Mouse (Mus musculus) lung, embryonic 15.5 days (tissue): ENCODE data around the gene Thbs4. TPM values are rescaled to one million over a fixed set of nuclear protein-coding genes. Genes with fewer than 3 reads are reported as not detected.
A peak's percentile ranks its signal among the peaks of the same experiment; 100 is the strongest.

Experiments
- ATAC-seq: fragments of 200-750 bp; cut with Nextera tagmentation; 2 replicates; pipeline ENCODE4 v1.8.0; 2017; ENCODE audit warnings: moderate number of reproducible peaks, borderline replicate concordance; ENCODE audit not compliant: low FRiP score, low TSS enrichment; ENCODE audit errors: extremely low read depth
- H3K27ac ChIP-seq: fragments of 300-500 bp; sonication (generic); 2 replicates; pipeline ENCODE4 v1.5.1; 2015; ENCODE audit warnings: moderate library complexity, mild to moderate bottlenecking, inconsistent platforms
- H3K27me3 ChIP-seq: fragments of 300-500 bp; sonication (generic); 2 replicates; pipeline ENCODE4 v1.6.1; 2015; ENCODE audit warnings: inconsistent platforms
- H3K36me3 ChIP-seq: fragments of 300-500 bp; sonication (generic); 2 replicates; pipeline ENCODE4 v1.6.1; 2015; ENCODE audit warnings: inconsistent platforms
- H3K4me1 ChIP-seq: fragments of 300-500 bp; sonication (generic); 2 replicates; pipeline ENCODE4 v1.6.1; 2015; ENCODE audit warnings: inconsistent platforms
- H3K4me2 ChIP-seq: fragments of 300-500 bp; sonication (generic); 2 replicates; pipeline ENCODE4 v1.6.1; 2015; ENCODE audit warnings: inconsistent platforms, mild to moderate bottlenecking, moderate library complexity
- H3K4me3 ChIP-seq: fragments of 300-500 bp; sonication (generic); 2 replicates; pipeline ENCODE4 v1.5.1; 2015; ENCODE audit warnings: mild to moderate bottlenecking, inconsistent platforms
- H3K9ac ChIP-seq: fragments of 300-500 bp; sonication (generic); 2 replicates; pipeline ENCODE4 v1.6.1; 2015; ENCODE audit warnings: inconsistent platforms
- H3K9me3 ChIP-seq: fragments of 300-500 bp; sonication (generic); 2 replicates; pipeline ENCODE4 v1.6.1; 2016; ENCODE audit warnings: inconsistent platforms
- WGBS: fragments of 180-500 bp; shearing (Covaris S2); methylation state at CpG from one replicate; pipeline ENCODE4 v1.1.7; 2015; 5-methylcytosine and 5-hydroxymethylcytosine counted together
- polyA plus RNA-seq: library from polyadenylated mRNA; unstranded; fragments of >200 nt; fragmentation: Nextera tagmentation; extraction: Ambion mirVana; gene quantifications from 2 replicates; pipeline ENCODE4 v1.2.1, GENCODE M21; 2015

Thbs4 gene
- polyA plus RNA-seq, 1 experiment from 2014 or later, result 4.4 TPM

DNA sequence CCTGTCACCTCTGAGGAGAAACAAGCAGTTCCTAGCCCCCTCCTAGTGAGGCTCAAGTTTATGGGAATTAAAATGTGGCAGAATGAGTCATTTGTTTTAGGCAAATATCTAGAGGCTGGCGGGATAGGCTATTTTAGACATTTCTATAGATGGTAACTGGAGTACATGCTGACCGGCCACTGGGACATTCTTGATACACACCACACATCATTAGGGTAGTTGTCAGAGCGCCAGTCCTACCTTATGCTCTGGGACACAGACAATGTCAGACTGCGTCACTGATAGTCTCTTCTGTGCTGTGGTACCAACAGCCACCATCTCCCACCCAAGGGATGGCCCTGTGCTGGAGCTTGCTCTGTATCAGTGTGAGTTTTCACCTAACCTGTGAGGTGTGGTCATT is 35.5 kb downstream of the Thbs4 start:
- no peaks in the 10 kb centered on the region for H3K27me3 ChIP-seq
- H3K4me3 ChIP-seq, result no peak overlapping the region
- no peak overlapping the region for H3K9ac ChIP-seq
- no peaks in the 10 kb centered on the region for H3K9me3 ChIP-seq
- ATAC-seq, result no peak
- H3K36me3 ChIP-seq, result no peaks in the 10 kb centered on the region
- no peaks in the 10 kb centered on the region for H3K4me1 ChIP-seq
- 76% methylated on average over 4 of the region's 4 CpGs for WGBS
- H3K4me2 ChIP-seq, result no peak overlapping the region
- no peak overlapping the region for H3K27ac ChIP-seq

- H3K4me2 ChIP-seq, result no peak overlapping the region
- no peaks in the 10 kb centered on the region for H3K36me3 ChIP-seq
- WGBS, result 50% methylated on average over 12 of the region's 12 CpGs
- ATAC-seq, result no peak
- H3K4me1 ChIP-seq, result no peaks in the 10 kb centered on the region
- H3K27ac ChIP-seq, result no peak overlapping the region
- H3K27me3 ChIP-seq, result no peaks in the 10 kb centered on the region
- H3K9ac ChIP-seq, result no peak overlapping the region
- no peak overlapping the region for H3K4me3 ChIP-seq
- no peaks in the 10 kb centered on the region for H3K9me3 ChIP-seq
These were observed 36.5 kb downstream of the Thbs4 start for GRCm38 (mm10) chr13:92757972-92758585.

GRCm38 (mm10) chr13:92755036-92755435 is 39.6 kb downstream of the Thbs4 start:
- no peak overlapping the region for H3K27ac ChIP-seq
- H3K4me1 ChIP-seq, result 0 out of 2 replicates have a peak, but pooled peaks cover 5% of the 10 kb centered on the region
- WGBS, result 80% methylated on average over 7 of the region's 7 CpGs
- no peak overlapping the region for H3K4me2 ChIP-seq
- no peaks in the 10 kb centered on the region for H3K9me3 ChIP-seq
- no peak overlapping the region for H3K9ac ChIP-seq
- H3K36me3 ChIP-seq, result no peaks in the 10 kb centered on the region
- no peak for ATAC-seq
- H3K27me3 ChIP-seq, result no peaks in the 10 kb centered on the region
- H3K4me3 ChIP-seq, result no peak overlapping the region

GRCm38 (mm10) chr13:92753676-92754075 is 40.9 kb downstream of the Thbs4 start:
- 89% methylated on average over 8 of the region's 8 CpGs for WGBS
- Histone ChIP-seq H3K9me3 (no peaks in the 10 kb centered on the region), H3K4me3 (no peak overlapping the region), H3K4me2 (no peak overlapping the region), H3K36me3 (no peaks in the 10 kb centered on the region), H3K27me3 (no peaks in the 10 kb centered on the region), H3K4me1 (0 out of 2 replicates have a peak, but pooled peaks cover 5% of the 10 kb centered on the region), H3K9ac (no peak overlapping the region), H3K27ac (no peak overlapping the region)
- no peak for ATAC-seq

DNA sequence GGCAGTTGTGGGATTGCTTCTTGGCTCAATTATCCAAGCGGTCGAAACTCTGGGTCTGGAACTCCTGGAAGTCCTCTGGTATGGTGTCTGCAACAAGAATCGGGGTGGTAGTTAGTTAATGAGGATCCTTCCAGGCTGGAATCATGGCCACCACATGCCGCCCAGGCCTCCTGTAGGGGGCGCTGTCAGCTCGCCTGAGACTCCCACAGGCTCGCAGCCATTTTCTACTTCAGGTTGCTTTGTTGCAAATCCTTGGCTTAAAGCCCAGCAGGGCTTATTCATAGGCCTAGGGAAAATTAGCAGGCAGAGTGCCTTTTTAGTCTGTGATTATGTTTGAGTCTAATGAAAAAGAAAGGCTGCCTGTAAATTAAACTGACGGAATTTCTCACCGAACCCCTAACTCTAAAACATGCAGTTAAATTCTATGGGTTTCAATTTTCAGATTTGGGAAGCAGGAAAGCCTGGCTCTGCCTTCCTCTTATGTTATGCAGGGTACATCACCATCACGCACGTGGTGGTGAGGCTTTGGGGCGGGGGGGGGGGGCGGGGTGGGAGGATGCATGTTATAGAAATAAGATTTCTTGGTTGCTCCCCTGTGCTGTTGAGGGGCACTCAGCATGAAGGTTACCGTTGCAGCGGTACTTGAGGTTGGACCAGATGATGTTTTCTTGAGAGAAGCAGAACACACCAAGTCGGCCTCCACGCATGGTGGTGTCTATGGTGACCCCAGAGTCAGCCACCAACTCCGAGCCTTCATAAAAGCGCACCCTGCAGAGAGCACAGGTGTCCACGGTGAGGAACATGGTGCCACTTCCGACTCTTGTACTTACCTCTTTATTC is 42.7 kb downstream of the Thbs4 start:
- WGBS, result 63% methylated on average over 21 of the region's 21 CpGs

DNA sequence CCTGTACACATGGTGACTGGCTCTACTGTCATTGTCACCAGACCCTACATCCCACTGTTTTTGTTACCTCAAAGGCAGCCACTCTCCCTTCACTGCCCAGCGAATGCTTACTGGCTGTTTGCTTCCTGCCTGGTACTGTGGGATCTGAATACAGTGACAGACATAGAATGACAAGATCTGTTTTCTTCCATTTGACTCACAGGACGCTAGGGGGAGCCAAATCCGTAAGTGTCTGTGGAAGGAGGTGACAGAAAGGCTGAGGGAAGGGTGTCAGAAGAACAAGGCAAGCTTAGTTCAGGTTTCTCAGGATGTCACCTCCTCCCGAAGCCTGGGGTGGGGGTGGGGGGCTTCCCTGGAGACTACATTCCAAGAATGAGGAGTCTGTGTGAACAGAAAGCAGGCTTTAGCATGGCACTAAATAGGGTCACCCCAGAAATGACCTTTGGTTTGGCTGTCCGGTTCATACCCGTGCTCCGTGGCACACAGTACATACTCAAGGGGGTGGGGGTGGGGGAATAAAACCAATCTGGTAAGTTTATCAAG is 43.6 kb downstream of the Thbs4 start:
- H3K27ac ChIP-seq, result no peak overlapping the region
- H3K9me3 ChIP-seq, result no peaks in the 10 kb centered on the region
- WGBS, result 11% methylated on average over 7 of the region's 7 CpGs
- H3K4me2 ChIP-seq, result peak overlapping the region; percentile 18; the same call in 1 of the 2 replicates
- no peaks in the 10 kb centered on the region for H3K27me3 ChIP-seq
- no peak overlapping the region for H3K9ac ChIP-seq
- no peak overlapping the region for H3K4me3 ChIP-seq
- 0 out of 2 replicates have a peak, but pooled peaks cover 5% of the 10 kb centered on the region for H3K4me1 ChIP-seq
- peak; percentile 49; the same call in 1 of the 2 replicates for ATAC-seq
- H3K36me3 ChIP-seq, result no peaks in the 10 kb centered on the region

More for the DNA sequence above, 42.7 kb downstream of the Thbs4 start:
- ATAC-seq, result peak; percentile 56; the same call in 1 of the 2 replicates
- no peaks in the 10 kb centered on the region for H3K36me3 ChIP-seq
- no peak overlapping the region for H3K4me3 ChIP-seq
- H3K4me2 ChIP-seq, result no peak overlapping the region
- H3K4me1 ChIP-seq, result 0 out of 2 replicates have a peak, but pooled peaks cover 5% of the 10 kb centered on the region
- no peak overlapping the region for H3K9ac ChIP-seq
- H3K9me3 ChIP-seq, result no peaks in the 10 kb centered on the region
- no peaks in the 10 kb centered on the region for H3K27me3 ChIP-seq
- no peak overlapping the region for H3K27ac ChIP-seq

GRCm38 (mm10) chr13:92743337-92743736 is 51.3 kb downstream of the Thbs4 start:
- WGBS, result 72% methylated on average over 5 of the region's 5 CpGs
- H3K36me3 ChIP-seq, result no peaks in the 10 kb centered on the region

DNA sequence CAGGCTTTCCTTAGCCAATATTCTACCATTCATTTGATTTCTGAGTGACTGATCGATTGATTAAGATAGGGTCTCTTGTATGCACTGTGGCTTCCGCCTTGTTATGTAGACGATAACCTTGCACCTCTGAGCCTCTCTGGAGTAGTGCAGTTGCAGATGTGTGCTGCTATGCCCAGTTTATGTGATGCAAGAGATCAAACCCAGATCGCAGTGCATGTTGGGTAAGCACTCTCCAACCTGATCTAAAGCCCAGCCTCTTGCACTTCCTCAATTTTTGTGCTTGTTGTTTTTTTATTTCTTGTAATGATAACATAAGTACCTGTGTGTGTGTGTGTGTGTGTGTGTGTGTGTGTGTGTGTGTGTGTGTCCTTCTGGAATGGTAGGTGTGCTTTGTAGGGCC is 51.7 kb downstream of the Thbs4 start:
- no peak overlapping the region for H3K4me2 ChIP-seq
- no peaks in the 10 kb centered on the region for H3K27me3 ChIP-seq
- no peaks in the 10 kb centered on the region for H3K9me3 ChIP-seq
- no peaks in the 10 kb centered on the region for H3K36me3 ChIP-seq
- 90% methylated on average over 4 of the region's 4 CpGs for WGBS
- no peak overlapping the region for H3K4me3 ChIP-seq
- H3K9ac ChIP-seq, result no peak overlapping the region
- H3K4me1 ChIP-seq, result no peaks in the 10 kb centered on the region
- no peak overlapping the region for H3K27ac ChIP-seq
- no peak; the same call in 1 of the 2 replicates for ATAC-seq

More at GRCm38 (mm10) chr13:92743337-92743736, 51.3 kb downstream of the Thbs4 start:
- no peak overlapping the region for H3K4me2 ChIP-seq
- no peaks in the 10 kb centered on the region for H3K27me3 ChIP-seq
- H3K9ac ChIP-seq, result no peak overlapping the region
- 0 out of 2 replicates have a peak, but pooled peaks have one; percentile 14 for ATAC-seq
- no peak overlapping the region for H3K27ac ChIP-seq
- no peak overlapping the region for H3K4me3 ChIP-seq
- H3K9me3 ChIP-seq, result no peaks in the 10 kb centered on the region
- H3K4me1 ChIP-seq, result no peaks in the 10 kb centered on the region

GRCm38 (mm10) chr13:92740671-92741270 is 53.8 kb downstream of the Thbs4 start:
- Histone ChIP-seq H3K4me3 (no peak overlapping the region), H3K9ac (no peak overlapping the region), H3K4me2 (no peak overlapping the region), H3K27ac (no peak overlapping the region), H3K4me1 (0 out of 2 replicates have a peak, but pooled peaks cover 3% of the 10 kb centered on the region), H3K36me3 (no peaks in the 10 kb centered on the region), H3K27me3 (no peaks in the 10 kb centered on the region), H3K9me3 (no peaks in the 10 kb centered on the region)
- peak; percentile 32; the same call in 1 of the 2 replicates for ATAC-seq
- WGBS, result 12% methylated on average over 2 of the region's 2 CpGs

GRCm38 (mm10) chr13:92739858-92740257 is 54.8 kb downstream of the Thbs4 start:
- no peak for ATAC-seq
- 0 out of 2 replicates have a peak, but pooled peaks cover 3% of the 10 kb centered on the region for H3K4me1 ChIP-seq
- no peaks in the 10 kb centered on the region for H3K27me3 ChIP-seq
- no peak overlapping the region for H3K4me2 ChIP-seq
- no peak overlapping the region for H3K4me3 ChIP-seq
- H3K36me3 ChIP-seq, result no peaks in the 10 kb centered on the region
- H3K27ac ChIP-seq, result no peak overlapping the region
- WGBS, result 82% methylated on average over 3 of the region's 3 CpGs
- H3K9ac ChIP-seq, result no peak overlapping the region
- H3K9me3 ChIP-seq, result no peaks in the 10 kb centered on the region

DNA sequence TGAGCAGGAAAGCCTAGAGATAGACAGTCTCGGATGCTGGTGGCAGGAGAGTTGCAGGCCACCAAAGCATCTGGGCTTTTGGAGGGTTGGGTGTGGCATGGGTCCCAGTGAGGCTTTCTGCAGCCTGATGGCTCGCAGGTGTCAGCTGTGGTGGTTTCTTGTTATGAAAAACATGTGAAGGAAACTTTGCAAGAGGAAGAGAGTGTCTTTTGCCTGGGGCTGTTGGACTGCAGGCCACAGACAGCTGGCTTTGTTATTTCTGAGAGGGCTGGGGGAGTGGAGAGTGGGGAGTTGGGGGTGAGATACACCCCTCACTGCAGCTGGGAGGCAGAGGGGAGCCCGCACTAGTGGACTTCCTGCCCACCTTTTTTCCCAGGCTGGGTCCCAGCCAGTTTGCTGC is 55.8 kb downstream of the Thbs4 start:
- no peak overlapping the region for H3K27ac ChIP-seq
- 73% methylated on average over 3 of the region's 3 CpGs for WGBS
- no peaks in the 10 kb centered on the region for H3K9me3 ChIP-seq
- no peaks in the 10 kb centered on the region for H3K27me3 ChIP-seq
- 0 out of 2 replicates have a peak, but pooled peaks cover 3% of the 10 kb centered on the region for H3K4me1 ChIP-seq
- no peaks in the 10 kb centered on the region for H3K36me3 ChIP-seq
- no peak overlapping the region for H3K4me2 ChIP-seq
- H3K4me3 ChIP-seq, result no peak overlapping the region
- no peak for ATAC-seq
- H3K9ac ChIP-seq, result no peak overlapping the region
